Mouse (Mus musculus) limb, embryonic 11.5 days (tissue): ENCODE data around the gene Itgad. TPM values are rescaled to one million over a fixed set of nuclear protein-coding genes. Genes with fewer than 3 reads are reported as not detected.
"Not testable (repeated sequence)": the region's sequence is repeated elsewhere in the genome, so short reads cannot be mapped to it uniquely, and the experiment has no call there.

Experiments
- ATAC-seq: fragments of 200-750 bp; cut with Nextera tagmentation; 2 replicates; pipeline ENCODE4 v1.8.0; 2017; ENCODE audit warnings: low read depth; ENCODE audit not compliant: insufficient number of reproducible peaks, low FRiP score, low TSS enrichment
- DNase-seq: peaks from one replicate; pipeline ENCODE4 v3.0.0-alpha.2; 2015; ENCODE audit warnings: low spot score
- H3K27ac ChIP-seq: fragments of 300-500 bp; sonication (generic); replicated peaks from 2 replicates; pipeline ENCODE4 v1.5.1; 2014; ENCODE audit warnings: low read depth, mild to moderate bottlenecking, low read length
- H3K27me3 ChIP-seq: fragments of 300-500 bp; sonication (generic); 2 replicates; pipeline ENCODE4 v1.6.1; 2014; ENCODE audit warnings: mild to moderate bottlenecking, low read length, mixed read lengths; ENCODE audit not compliant: control insufficient read depth, insufficient read depth
- H3K36me3 ChIP-seq: fragments of 300-500 bp; sonication (generic); 2 replicates; pipeline ENCODE4 v1.6.1; 2014; ENCODE audit warnings: mild to moderate bottlenecking, low read length, moderate library complexity, mixed read lengths; ENCODE audit not compliant: control insufficient read depth, insufficient read depth
- H3K4me1 ChIP-seq: fragments of 300-500 bp; sonication (generic); 2 replicates; pipeline ENCODE4 v1.6.1; 2014; ENCODE audit warnings: low read length, mixed read lengths; ENCODE audit not compliant: control insufficient read depth, insufficient read depth
- H3K4me2 ChIP-seq: fragments of 300-500 bp; sonication (generic); 2 replicates; pipeline ENCODE4 v1.6.1; 2014; ENCODE audit warnings: low read depth, mild to moderate bottlenecking, moderate library complexity; ENCODE audit not compliant: severe bottlenecking
- H3K4me3 ChIP-seq: fragments of 300-500 bp; sonication (generic); 2 replicates; pipeline ENCODE4 v1.5.1; 2014; ENCODE audit warnings: low read depth, low read length
- H3K9ac ChIP-seq: fragments of 300-500 bp; sonication (generic); 2 replicates; pipeline ENCODE4 v1.6.1; 2014; ENCODE audit warnings: mild to moderate bottlenecking, low read length
- H3K9me3 ChIP-seq: fragments of 300-500 bp; sonication (generic); 2 replicates; pipeline ENCODE4 v1.6.1; 2016; ENCODE audit warnings: low read length; ENCODE audit not compliant: control insufficient read depth
- WGBS: fragments of 180-500 bp; shearing (Covaris S2); extraction: QIAGEN DNeasy Blood & Tissue Kit; methylation state at CpG from one replicate; pipeline ENCODE4 v1.1.7; 2014; 5-methylcytosine and 5-hydroxymethylcytosine counted together
- polyA plus RNA-seq: library from polyadenylated mRNA; unstranded; fragments of >200 nt; fragmentation: Nextera tagmentation; extraction: Ambion mirVana; gene quantifications from 2 replicates; pipeline ENCODE4 v1.2.1, GENCODE M21; 2014

Itgad gene
- polyA plus RNA-seq, 1 experiment from 2014 or later: not detected

DNA sequence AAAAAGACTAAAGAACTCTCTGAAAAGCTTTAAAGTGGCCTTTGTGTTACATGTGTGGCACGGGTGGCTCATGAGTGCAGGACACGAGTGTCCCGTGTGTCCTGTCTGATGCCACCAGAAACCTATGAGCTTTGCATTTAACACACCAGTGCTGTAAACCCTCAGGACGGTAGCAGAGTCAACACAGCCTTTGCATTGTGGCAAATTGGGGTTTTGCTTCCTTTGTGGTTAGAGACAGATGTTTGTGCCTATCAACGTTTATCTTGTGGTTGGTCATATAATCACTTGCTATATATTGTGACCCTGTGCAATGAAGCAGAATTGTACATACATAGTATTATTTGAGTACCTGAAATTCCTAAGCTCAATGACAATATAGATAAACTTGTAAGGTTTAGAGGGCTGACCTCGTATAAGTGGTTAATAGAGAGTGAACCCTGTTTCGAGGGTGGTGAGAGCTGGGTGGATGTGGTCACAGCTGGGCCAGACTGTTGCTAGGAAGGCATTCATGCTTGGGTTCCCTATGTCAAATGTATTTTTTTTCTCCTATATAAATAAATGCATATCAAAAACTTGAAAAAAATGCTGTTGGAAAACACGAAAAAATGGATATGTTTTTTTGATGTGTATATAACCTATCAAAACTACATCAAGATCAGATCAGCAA is 4.6 kb downstream of the Itgad start:
- not testable (repeated sequence) for DNase-seq, H3K4me2 ChIP-seq, H3K36me3 ChIP-seq, H3K9ac ChIP-seq, H3K4me3 ChIP-seq, H3K27ac ChIP-seq, H3K9me3 ChIP-seq, H3K4me1 ChIP-seq, H3K27me3 ChIP-seq, ATAC-seq
- 71% methylated on average over 7 of the region's 8 CpGs for WGBS

DNA sequence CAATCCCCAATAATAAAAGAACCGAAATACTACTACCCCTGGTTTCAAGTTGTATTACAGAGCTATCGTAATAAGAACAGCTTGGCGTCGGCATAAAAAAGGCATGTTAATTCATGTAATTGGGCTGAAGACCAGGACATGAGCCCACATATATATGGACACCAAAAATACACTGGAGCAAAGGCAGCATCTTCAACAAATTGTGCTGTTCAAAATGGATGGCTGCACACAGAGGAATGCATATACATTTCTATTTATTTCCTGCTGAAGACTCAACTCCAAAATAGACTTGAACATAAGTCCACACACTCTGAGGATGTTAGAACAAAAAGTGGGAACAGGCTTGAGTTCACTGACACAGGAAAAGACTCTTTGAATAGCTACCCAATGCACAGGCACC is 9.8 kb downstream of the Itgad start:
- H3K36me3 ChIP-seq: no peaks in the 10 kb centered on the region

DNA sequence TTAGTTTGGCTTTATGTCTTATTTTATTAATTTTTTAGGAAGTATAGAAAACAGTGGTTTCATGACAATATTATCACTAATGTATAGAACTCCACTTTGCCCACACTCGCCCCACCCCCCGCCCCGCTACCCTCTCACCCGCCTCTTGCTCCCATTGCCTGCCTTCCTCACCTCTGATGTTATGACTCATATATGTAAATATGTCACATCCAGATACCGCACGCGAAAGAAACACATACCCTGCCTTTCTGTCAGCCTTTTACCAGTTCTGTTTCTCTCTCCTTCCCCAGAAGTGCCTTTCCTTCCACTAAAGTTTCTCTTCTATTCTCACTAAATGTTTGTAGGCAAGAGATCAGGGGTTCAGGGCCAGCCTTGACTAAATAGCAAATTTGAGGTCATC is 12.2 kb downstream of the Itgad start:
- H3K27me3 ChIP-seq: no peaks in the 10 kb centered on the region
- no peak for ATAC-seq
- no peak overlapping the region for H3K4me2 ChIP-seq
- WGBS: 91% methylated on average over 7 of the region's 7 CpGs
- DNase-seq: no peak
- no peak overlapping the region for H3K4me3 ChIP-seq
- H3K4me1 ChIP-seq: no peaks in the 10 kb centered on the region
- no peaks in the 10 kb centered on the region for H3K9me3 ChIP-seq
- no peak overlapping the region for H3K9ac ChIP-seq
- H3K36me3 ChIP-seq: no peaks in the 10 kb centered on the region
- H3K27ac ChIP-seq: no peak overlapping the region

More for the DNA sequence above, 9.8 kb downstream of the Itgad start:
- Histone ChIP-seq H3K27me3 (no peaks in the 10 kb centered on the region), H3K9ac (no peak overlapping the region), H3K9me3 (no peaks in the 10 kb centered on the region), H3K4me1 (no peaks in the 10 kb centered on the region), H3K27ac (no peak overlapping the region), H3K4me2 (no peak overlapping the region), H3K4me3 (no peak overlapping the region)
- no peak for ATAC-seq
- DNase-seq: no peak
- WGBS: 97% methylated on average over 4 of the region's 4 CpGs

DNA sequence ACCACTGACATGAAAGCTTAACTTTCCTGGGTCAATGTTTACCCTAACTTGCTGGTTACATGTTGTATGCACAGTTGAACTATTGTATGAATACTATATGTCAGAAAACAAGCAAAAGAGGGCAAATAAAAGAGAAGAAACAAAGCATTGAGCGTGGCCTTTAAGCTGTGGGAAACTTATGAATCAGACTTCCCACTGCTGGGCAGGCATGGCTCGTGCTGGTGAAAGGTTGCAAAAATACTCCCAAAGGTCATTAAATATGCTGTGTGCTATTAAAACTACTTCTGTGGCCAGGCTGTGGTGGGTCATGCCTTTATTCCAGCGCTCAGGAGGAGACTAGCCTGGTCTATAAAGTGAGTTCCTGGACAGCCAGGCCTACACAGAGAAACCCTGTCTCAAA is 15.8 kb downstream of the Itgad start:
- Histone ChIP-seq H3K4me1 (no peaks in the 10 kb centered on the region), H3K27ac (no peak overlapping the region), H3K27me3 (no peaks in the 10 kb centered on the region), H3K4me2 (no peak overlapping the region), H3K9ac (no peak overlapping the region), H3K4me3 (no peak overlapping the region), H3K9me3 (no peaks in the 10 kb centered on the region), H3K36me3 (no peaks in the 10 kb centered on the region)
- DNase-seq (no peak), ATAC-seq (no peak)
- WGBS: 68% methylated on average over 3 of the region's 3 CpGs

DNA sequence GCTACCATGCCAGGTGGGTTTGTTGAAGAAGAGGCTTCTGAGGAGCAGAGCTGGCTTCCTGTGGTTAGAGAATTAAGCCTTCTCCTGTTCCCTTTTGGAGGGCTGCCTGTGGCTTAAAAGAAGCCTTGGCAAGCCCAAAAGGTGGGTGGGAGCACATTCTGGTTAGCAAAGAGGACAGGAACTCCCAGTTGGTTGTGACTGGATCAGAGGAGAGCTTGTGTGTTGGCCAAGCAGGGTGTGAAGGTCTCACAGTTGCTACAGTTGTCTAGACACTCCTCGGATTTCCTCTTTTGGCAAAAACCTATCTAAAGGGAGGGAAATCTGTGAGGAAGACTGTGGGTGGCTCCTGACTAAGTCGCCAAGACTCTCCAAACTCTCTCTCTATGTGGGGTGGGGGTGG is 24.2 kb downstream of the Itgad start:
- Histone ChIP-seq H3K4me2 (no peak overlapping the region), H3K4me3 (no peak overlapping the region), H3K9me3 (no peaks in the 10 kb centered on the region), H3K4me1 (no peaks in the 10 kb centered on the region), H3K36me3 (no peaks in the 10 kb centered on the region), H3K27me3 (no peaks in the 10 kb centered on the region), H3K9ac (no peak overlapping the region), H3K27ac (no peak overlapping the region)
- WGBS: 69% methylated on average over 2 of the region's 2 CpGs
- DNase-seq (no peak), ATAC-seq (no peak)

DNA sequence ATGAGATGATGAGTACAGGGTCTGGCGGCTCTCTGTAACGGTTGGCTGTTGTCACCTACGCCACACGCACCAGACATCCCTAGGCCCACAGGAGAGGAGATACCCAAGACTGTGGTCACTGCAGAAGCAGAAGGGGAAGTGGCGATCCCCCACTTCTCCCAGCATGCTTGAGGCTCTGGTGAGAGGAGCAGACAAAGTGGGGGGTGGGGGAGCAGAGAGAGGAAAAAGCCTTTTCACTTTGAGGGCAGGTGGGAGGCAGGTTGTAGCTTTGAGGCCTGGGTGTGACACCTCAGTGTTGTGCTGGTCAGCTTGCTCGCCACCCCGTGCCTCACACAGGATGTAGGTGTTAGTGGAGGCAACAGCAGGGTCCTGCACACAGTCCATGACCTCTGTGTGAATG is 25.9 kb downstream of the Itgad start:
- 70% methylated on average over 7 of the region's 7 CpGs for WGBS
- Histone ChIP-seq H3K9me3 (no peaks in the 10 kb centered on the region), H3K36me3 (no peaks in the 10 kb centered on the region), H3K27me3 (no peaks in the 10 kb centered on the region), H3K4me3 (no peak overlapping the region), H3K9ac (no peak overlapping the region), H3K4me1 (no peaks in the 10 kb centered on the region), H3K4me2 (no peak overlapping the region), H3K27ac (no peak overlapping the region)
- no peak for ATAC-seq
- DNase-seq: no peak

DNA sequence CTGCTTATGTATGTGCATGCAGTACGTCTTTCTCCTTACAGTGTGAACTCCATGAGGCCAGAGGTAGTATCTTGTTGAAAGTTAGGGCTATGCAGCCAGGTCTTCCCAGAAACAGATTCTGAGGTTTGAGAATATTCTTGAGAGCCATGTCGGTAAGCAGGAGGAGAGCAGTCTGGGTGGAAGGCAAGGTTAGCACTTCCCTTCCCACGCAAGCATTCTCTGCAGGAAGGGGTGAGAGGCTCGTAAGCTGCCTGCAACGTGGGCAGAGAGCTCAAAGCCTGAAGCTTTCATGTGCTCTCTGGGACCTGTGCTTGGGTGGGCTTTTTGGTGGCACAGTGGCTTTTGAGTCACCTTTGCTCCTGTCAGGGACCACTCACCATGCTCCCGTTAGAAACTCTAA is 26.4 kb downstream of the Itgad start:
- no peak overlapping the region for H3K9ac ChIP-seq
- H3K36me3 ChIP-seq: no peaks in the 10 kb centered on the region
- no peak overlapping the region for H3K4me3 ChIP-seq
- WGBS: 65% methylated on average over 6 of the region's 6 CpGs
- H3K27me3 ChIP-seq: no peaks in the 10 kb centered on the region
- ATAC-seq: no peak
- no peak overlapping the region for H3K27ac ChIP-seq
- DNase-seq: no peak
- H3K4me2 ChIP-seq: no peak overlapping the region
- H3K9me3 ChIP-seq: no peaks in the 10 kb centered on the region
- H3K4me1 ChIP-seq: no peaks in the 10 kb centered on the region

DNA sequence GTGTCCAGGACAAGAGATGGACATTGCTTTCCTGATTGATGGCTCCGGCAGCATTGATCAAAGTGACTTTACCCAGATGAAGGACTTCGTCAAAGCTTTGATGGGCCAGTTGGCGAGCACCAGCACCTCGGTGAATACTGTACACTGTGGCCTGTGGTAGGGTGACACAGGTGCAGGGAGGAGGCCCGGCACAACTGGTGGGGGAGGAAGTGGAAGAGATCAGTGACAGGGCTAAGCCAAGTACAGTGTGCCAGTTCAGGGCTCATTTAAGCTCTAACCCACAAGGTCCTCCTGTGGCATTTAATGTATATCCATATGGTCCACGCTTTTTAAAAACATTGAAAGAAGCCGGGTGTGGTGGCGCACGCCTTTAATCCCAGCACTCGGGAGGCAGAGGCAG is 27.5 kb downstream of the Itgad start:
- DNase-seq (no peak), ATAC-seq (no peak)
- Histone ChIP-seq H3K4me1 (no peaks in the 10 kb centered on the region), H3K9ac (no peak overlapping the region), H3K36me3 (no peaks in the 10 kb centered on the region), H3K27ac (no peak overlapping the region), H3K4me2 (no peak overlapping the region), H3K9me3 (no peaks in the 10 kb centered on the region), H3K27me3 (no peaks in the 10 kb centered on the region), H3K4me3 (no peak overlapping the region)
- 90% methylated on average over 10 of the region's 10 CpGs for WGBS

DNA sequence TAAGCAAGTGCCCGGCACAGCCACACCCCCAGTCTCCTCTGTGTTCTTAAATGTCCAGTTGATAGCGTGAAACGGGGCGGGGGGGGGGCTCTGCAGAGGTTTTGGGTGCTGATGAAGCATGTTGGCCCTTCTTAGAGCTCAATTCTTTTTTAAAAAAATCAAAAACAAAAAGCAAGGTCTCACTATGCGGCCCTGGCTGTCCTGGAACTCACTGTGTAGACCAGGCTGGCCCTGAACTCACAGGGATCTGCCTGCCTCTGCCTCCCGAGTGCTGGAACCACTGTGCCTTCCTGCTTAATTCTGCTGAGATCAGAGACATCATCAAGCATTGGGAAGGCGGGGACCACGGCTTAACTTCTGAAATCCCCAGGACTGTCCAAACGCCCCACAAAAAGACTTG is 47.4 kb downstream of the Itgad start:
- 85% methylated on average over 9 of the region's 9 CpGs for WGBS
- Histone ChIP-seq H3K27me3 (no peaks in the 10 kb centered on the region), H3K36me3 (no peaks in the 10 kb centered on the region), H3K9ac (no peak overlapping the region), H3K4me3 (no peak overlapping the region), H3K9me3 (no peaks in the 10 kb centered on the region), H3K27ac (no peak overlapping the region), H3K4me1 (no peaks in the 10 kb centered on the region), H3K4me2 (no peak overlapping the region)
- ATAC-seq: no peak
- DNase-seq: no peak
